Mouse (Mus musculus): ENCODE data around the gene 4930503B20Rik. TPM values are rescaled to one million over a fixed set of nuclear protein-coding genes. Genes with fewer than 3 reads are reported as not detected.

The 4930503B20Rik gene
- polyA plus RNA-seq, 1 experiment from 2014 or later = not detected

DNA sequence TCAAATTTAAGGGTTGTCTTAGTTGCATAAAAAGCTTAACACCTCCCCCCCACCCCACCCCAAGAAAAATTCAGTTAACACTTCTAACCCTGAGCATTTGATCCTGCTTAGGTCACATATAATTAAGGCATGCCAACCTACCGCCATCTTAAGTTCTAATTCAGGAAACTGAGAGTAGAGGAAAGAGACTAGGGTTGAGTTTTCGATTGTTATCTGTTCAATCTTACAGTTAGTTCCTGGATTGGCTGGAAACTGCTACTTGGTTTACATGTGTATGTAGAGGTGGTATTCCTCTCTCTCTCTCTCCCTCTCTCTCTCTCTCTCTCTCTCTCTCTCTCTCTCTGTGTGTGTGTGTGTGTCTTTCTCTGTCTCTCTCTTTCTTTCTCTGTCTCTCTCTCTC, 32.0 kb upstream of the 4930503B20Rik start:
- no peak overlapping the region for H3K9ac ChIP-seq
- H3K4me3 ChIP-seq (ENCODE audit: low read depth, low read length) = no peak overlapping the region
- no peaks in the 10 kb centered on the region for H3K36me3 ChIP-seq (ENCODE audit: insufficient read depth)
- no peak for TF ChIP-seq CTCF (IDR thresholded peaks at IDR 0.05; ENCODE audit: low read depth)
- peaks cover 5% of the 10 kb centered on the region; the same call in 1 of the 2 replicates for H3K4me1 ChIP-seq (ENCODE audit: insufficient read depth)
- H3K27ac ChIP-seq (ENCODE audit: low read depth) = no peak overlapping the region
- DNase-seq (no peak), ATAC-seq (ENCODE audit: insufficient read depth) (no peak)
- no peaks in the 10 kb centered on the region for H3K9me3 ChIP-seq (ENCODE audit: low read depth, low read length)
- H3K4me2 ChIP-seq = peak overlapping the region; percentile 55; the same call in 1 of the 2 replicates
- H3K27me3 ChIP-seq (ENCODE audit: insufficient read depth, low read length) = no peaks in the 10 kb centered on the region
- 66% methylated on average over 2 of the region's 2 CpGs for WGBS

DNA sequence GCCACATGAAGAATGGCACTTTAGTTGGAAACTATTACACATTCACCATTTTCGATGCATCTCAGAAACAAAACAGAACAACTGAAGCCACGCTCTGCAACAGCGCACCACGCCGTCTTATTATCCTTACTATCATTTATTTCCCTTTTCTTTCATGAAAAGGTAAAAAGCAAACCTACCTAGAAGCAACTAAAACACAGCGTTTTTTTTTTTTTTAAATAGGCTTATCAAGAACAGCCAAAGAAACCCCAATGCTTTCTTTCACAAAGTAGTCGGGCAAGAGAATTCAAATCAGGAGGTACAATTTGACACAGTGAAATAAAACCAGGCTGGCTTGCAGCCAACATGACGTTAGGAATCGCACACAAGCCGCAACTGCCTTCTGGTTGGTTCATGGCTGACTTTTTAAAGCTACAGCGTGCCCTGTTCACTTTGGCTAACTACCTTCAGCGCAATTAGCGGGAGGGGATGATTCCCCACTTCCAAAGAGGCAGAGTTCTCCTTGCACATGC, 31.1 kb upstream of the 4930503B20Rik start:
- no peak for TF ChIP-seq CTCF (IDR thresholded peaks at IDR 0.05; ENCODE audit: low read depth)
- no peaks in the 10 kb centered on the region for H3K27me3 ChIP-seq (ENCODE audit: insufficient read depth, low read length)
- H3K4me3 ChIP-seq (ENCODE audit: low read depth, low read length) = peak overlapping the region; percentile 13; the same call in 1 of the 2 replicates
- ATAC-seq (ENCODE audit: insufficient read depth) = no peak
- 46% methylated on average over 13 of the region's 13 CpGs for WGBS
- H3K36me3 ChIP-seq (ENCODE audit: insufficient read depth) = no peaks in the 10 kb centered on the region
- H3K4me1 ChIP-seq (ENCODE audit: insufficient read depth) = peaks cover 5% of the 10 kb centered on the region; the same call in 1 of the 2 replicates
- peak overlapping the region; percentile 55 for H3K4me2 ChIP-seq
- H3K9ac ChIP-seq = peak overlapping the region; percentile 47
- DNase-seq = peak; percentile 88
- H3K27ac ChIP-seq (ENCODE audit: low read depth) = peak overlapping the region; percentile 71
- no peaks in the 10 kb centered on the region for H3K9me3 ChIP-seq (ENCODE audit: low read depth, low read length)

DNA sequence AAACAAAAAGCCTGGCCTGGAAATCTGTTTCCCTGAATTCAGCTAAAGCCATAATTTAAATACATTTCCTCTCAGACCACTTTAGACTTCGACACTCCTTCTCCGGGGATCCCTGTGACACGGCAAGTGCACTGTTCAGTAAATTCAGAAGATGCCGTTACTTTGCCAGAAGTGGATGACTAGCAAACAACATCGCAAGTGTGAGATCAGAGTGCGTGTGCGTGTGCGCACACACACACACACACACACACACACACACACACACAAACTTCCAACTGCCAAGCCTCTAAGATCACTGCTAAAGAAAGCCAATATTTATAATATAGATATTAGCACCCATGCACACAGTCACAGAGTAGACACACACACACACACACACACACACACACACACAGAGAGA, 30.6 kb upstream of the 4930503B20Rik start:
- no peak overlapping the region for H3K27ac ChIP-seq (ENCODE audit: low read depth)
- no peaks in the 10 kb centered on the region for H3K9me3 ChIP-seq (ENCODE audit: low read depth, low read length)
- peaks cover 5% of the 10 kb centered on the region; the same call in 1 of the 2 replicates for H3K4me1 ChIP-seq (ENCODE audit: insufficient read depth)
- TF ChIP-seq CTCF (IDR thresholded peaks at IDR 0.05; ENCODE audit: low read depth) = no peak
- H3K36me3 ChIP-seq (ENCODE audit: insufficient read depth) = no peaks in the 10 kb centered on the region
- peak overlapping the region; percentile 55 for H3K4me2 ChIP-seq
- DNase-seq = peak; percentile 37
- WGBS = 61% methylated on average over 8 of the region's 8 CpGs
- no peak for ATAC-seq (ENCODE audit: insufficient read depth)
- no peaks in the 10 kb centered on the region for H3K27me3 ChIP-seq (ENCODE audit: insufficient read depth, low read length)
- no peak overlapping the region for H3K4me3 ChIP-seq (ENCODE audit: low read depth, low read length)
- H3K9ac ChIP-seq = no peak overlapping the region; the same call in 1 of the 2 replicates

DNA sequence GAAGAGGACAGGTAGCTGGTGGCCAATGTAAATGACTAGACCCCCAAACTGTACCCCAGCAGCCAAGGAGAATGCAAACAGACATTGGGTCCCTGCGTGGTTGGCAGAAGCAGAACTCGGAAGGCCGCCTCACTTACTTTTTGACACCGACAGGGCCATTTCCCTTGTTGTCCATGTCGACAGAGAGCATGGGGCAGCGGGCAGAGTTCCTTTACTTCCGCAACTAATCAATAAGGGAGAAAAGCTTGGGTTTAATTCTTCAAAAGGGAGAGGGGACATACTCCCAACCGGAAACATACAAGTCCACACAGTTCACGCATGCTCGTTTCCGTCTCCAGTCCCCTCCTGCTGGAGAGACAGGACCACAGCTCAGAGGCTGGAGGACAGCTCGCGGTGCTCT, 29.5 kb upstream of the 4930503B20Rik start:
- 89% methylated on average over 13 of the region's 13 CpGs for WGBS
- Histone ChIP-seq H3K4me3 (ENCODE audit: low read depth, low read length) (no peak overlapping the region), H3K4me1 (ENCODE audit: insufficient read depth) (peaks cover 5% of the 10 kb centered on the region; the same call in 1 of the 2 replicates), H3K9ac (no peak overlapping the region), H3K36me3 (ENCODE audit: insufficient read depth) (no peaks in the 10 kb centered on the region), H3K27ac (ENCODE audit: low read depth) (no peak overlapping the region), H3K27me3 (ENCODE audit: insufficient read depth, low read length) (no peaks in the 10 kb centered on the region), H3K9me3 (ENCODE audit: low read depth, low read length) (no peaks in the 10 kb centered on the region), H3K4me2 (no peak overlapping the region)
- no peak for TF ChIP-seq CTCF (IDR thresholded peaks at IDR 0.05; ENCODE audit: low read depth)
- DNase-seq = no peak
- ATAC-seq (ENCODE audit: insufficient read depth) = no peak

DNA sequence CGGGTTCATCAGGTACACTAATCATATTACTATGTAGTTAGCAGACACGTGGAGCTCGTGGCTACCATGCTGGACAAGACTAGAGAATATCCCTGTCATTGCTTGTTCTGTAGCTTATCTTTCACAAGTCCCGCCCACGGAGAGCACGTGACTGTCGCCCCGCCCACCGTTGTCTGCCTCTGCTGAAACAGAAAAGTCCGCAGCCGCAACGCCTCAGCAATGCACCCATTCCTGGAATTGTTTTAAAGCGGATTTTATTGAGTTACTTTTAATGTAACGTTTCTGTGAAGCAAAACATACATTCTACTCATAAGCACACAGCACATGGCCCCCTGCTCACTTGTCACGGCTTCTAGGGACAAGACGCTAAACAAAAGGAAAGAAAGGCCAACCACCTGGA, 28.5 kb upstream of the 4930503B20Rik start:
- Histone ChIP-seq H3K4me1 (ENCODE audit: insufficient read depth) (0 out of 2 replicates have a peak, but pooled peaks cover 5% of the 10 kb centered on the region), H3K4me3 (ENCODE audit: low read depth, low read length) (no peak overlapping the region), H3K9ac (no peak overlapping the region), H3K9me3 (ENCODE audit: low read depth, low read length) (no peaks in the 10 kb centered on the region), H3K27ac (ENCODE audit: low read depth) (no peak overlapping the region), H3K4me2 (no peak overlapping the region), H3K27me3 (ENCODE audit: insufficient read depth, low read length) (no peaks in the 10 kb centered on the region), H3K36me3 (ENCODE audit: insufficient read depth) (no peaks in the 10 kb centered on the region)
- no peak for ATAC-seq (ENCODE audit: insufficient read depth)
- 89% methylated on average over 16 of the region's 16 CpGs for WGBS
- TF ChIP-seq CTCF (IDR thresholded peaks at IDR 0.05; ENCODE audit: low read depth) = no peak
- no peak for DNase-seq

DNA sequence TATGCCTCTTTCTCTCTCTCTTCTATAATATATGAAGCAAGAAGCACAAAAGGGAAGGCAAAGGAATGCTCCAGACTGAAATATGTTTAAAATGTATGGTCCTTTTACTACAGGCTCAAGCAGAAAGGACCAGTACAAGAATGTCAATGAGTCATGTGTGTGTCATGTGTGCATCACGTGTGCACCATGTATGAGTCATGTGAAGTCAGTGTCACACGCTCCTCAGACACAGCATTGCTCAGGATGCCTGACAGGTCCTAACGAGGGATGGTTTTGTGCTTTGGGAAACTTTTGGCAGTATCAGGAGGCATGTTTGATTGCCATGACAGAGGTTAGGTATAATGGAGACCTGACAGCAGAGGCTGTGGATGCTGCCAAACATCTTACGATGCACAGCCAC, 25.1 kb upstream of the 4930503B20Rik start:
- no peak for ATAC-seq (ENCODE audit: insufficient read depth)
- no peak for TF ChIP-seq CTCF (IDR thresholded peaks at IDR 0.05; ENCODE audit: low read depth)
- H3K4me2 ChIP-seq = no peak overlapping the region
- no peak overlapping the region for H3K27ac ChIP-seq (ENCODE audit: low read depth)
- H3K4me3 ChIP-seq (ENCODE audit: low read depth, low read length) = no peak overlapping the region
- no peaks in the 10 kb centered on the region for H3K36me3 ChIP-seq (ENCODE audit: insufficient read depth)
- no peaks in the 10 kb centered on the region for H3K4me1 ChIP-seq (ENCODE audit: insufficient read depth)
- no peaks in the 10 kb centered on the region for H3K27me3 ChIP-seq (ENCODE audit: insufficient read depth, low read length)
- WGBS = 87% methylated on average over 4 of the region's 4 CpGs
- no peaks in the 10 kb centered on the region for H3K9me3 ChIP-seq (ENCODE audit: low read depth, low read length)
- DNase-seq = no peak
- no peak overlapping the region for H3K9ac ChIP-seq

DNA sequence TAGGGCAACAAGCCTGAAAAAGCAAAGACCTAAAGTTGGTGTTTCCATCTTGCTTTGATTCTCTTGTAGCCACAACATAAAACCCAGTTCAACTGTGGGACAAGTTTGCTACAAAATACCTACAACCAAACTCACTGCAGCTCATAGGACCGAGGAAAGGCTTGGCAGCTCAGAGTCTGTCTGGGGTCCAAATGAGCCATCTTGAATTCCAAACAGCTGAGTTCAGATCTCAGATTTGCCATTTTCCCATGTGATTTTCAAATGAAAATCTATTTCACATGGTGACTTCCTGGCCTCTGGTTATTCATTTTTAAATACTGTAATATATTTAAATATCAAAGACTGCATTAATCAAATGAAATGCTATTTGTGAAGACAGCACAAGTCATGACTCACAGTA, 24.0 kb upstream of the 4930503B20Rik start:
- Histone ChIP-seq H3K27ac (ENCODE audit: low read depth) (no peak overlapping the region), H3K4me1 (ENCODE audit: insufficient read depth) (no peaks in the 10 kb centered on the region), H3K4me3 (ENCODE audit: low read depth, low read length) (no peak overlapping the region), H3K27me3 (ENCODE audit: insufficient read depth, low read length) (no peaks in the 10 kb centered on the region), H3K36me3 (ENCODE audit: insufficient read depth) (no peaks in the 10 kb centered on the region), H3K4me2 (no peak overlapping the region), H3K9me3 (ENCODE audit: low read depth, low read length) (no peaks in the 10 kb centered on the region), H3K9ac (no peak overlapping the region)
- 78% methylated on average over 1 of the region's 1 CpGs for WGBS
- no peak for DNase-seq
- no peak for TF ChIP-seq CTCF (IDR thresholded peaks at IDR 0.05; ENCODE audit: low read depth)
- no peak for ATAC-seq (ENCODE audit: insufficient read depth)
